Mouse (Mus musculus) lung, adult 2 months (tissue): Measurements from ENCODE around the gene Ttc30a2. TPM values are rescaled to one million over a fixed set of nuclear protein-coding genes. Genes with fewer than 3 reads are reported as not detected.
"Not testable (repeated sequence)": the region's sequence is repeated elsewhere in the genome, so short reads cannot be mapped to it uniquely, and the experiment has no call there.

Experiments
- DNase-seq: peaks from one replicate; pipeline ENCODE4 v3.0.0; 2022
- H3K4me1 ChIP-seq: fragments of 200-500 bp; 2 replicates; pipeline ENCODE4 v1.6.1; 2011; ENCODE audit warnings: low read length; ENCODE audit not compliant: control insufficient read depth, insufficient read depth
- H3K4me3 ChIP-seq: fragments of 200-500 bp; replicated peaks from 2 replicates; pipeline ENCODE3; 2011; ENCODE audit warnings: low read depth, mild to moderate bottlenecking, control low read depth, low read length; ENCODE audit errors: extremely low read depth
- CTCF ChIP-seq: fragments of 200-500 bp; IDR thresholded peaks from 2 replicates; pipeline ENCODE4 v1.5.1; 2011; ENCODE audit warnings: mild to moderate bottlenecking, low read length, control low read depth; ENCODE audit not compliant: insufficient read depth
- POLR2A ChIP-seq: fragments of 200-500 bp; IDR thresholded peaks from 2 replicates; pipeline ENCODE4 v1.6.1; 2011; ENCODE audit warnings: low read depth, mild to moderate bottlenecking, control low read depth, low read length, borderline replicate concordance; ENCODE audit errors: extremely low read depth
- WGBS: fragments of 180-500 bp; shearing (Covaris S2); methylation state at CpG from one replicate; pipeline ENCODE4 v1.1.7; 2018; 5-methylcytosine and 5-hydroxymethylcytosine counted together
- polyA plus RNA-seq: library from polyadenylated mRNA; depleted of rRNA; stranded (reverse); fragments of >200 nt; gene quantifications from 2 replicates; pipeline ENCODE4 v1.2.3, GENCODE M21; 2012

Ttc30a2 gene
- polyA plus RNA-seq, 1 experiment: 0.60 TPM

GRCm38 (mm10) chr2:75960366-75961330, 17.3 kb downstream of the Ttc30a2 start:
- TF ChIP-seq POLR2A (no peak), CTCF (no peak)
- no peak for DNase-seq
- Histone ChIP-seq H3K4me1 (0 out of 2 replicates have a peak, but pooled peaks cover 4% of the 10 kb centered on the region), H3K4me3 (no peak overlapping the region)
- 49% methylated on average over 15 of the region's 15 CpGs for WGBS

GRCm38 (mm10) chr2:75959850-75960365, 18.1 kb downstream of the Ttc30a2 start:
- 0 out of 2 replicates have a peak, but pooled peaks cover 4% of the 10 kb centered on the region for H3K4me1 ChIP-seq
- TF ChIP-seq CTCF: no peak
- no peak for TF ChIP-seq POLR2A
- DNase-seq: no peak
- WGBS: 26% methylated on average over 15 of the region's 15 CpGs
- no peak overlapping the region for H3K4me3 ChIP-seq

GRCm38 (mm10) chr2:75959183-75959849, 18.7 kb downstream of the Ttc30a2 start:
- TF ChIP-seq CTCF: no peak
- TF ChIP-seq POLR2A: no peak
- 51% methylated on average over 18 of the region's 18 CpGs for WGBS
- no peak for DNase-seq

GRCm38 (mm10) chr2:75955709-75956108, 22.3 kb downstream of the Ttc30a2 start:
- Histone ChIP-seq H3K4me3 (no peak overlapping the region), H3K4me1 (0 out of 2 replicates have a peak, but pooled peaks cover 2% of the 10 kb centered on the region)
- WGBS: 52% methylated on average over 14 of the region's 14 CpGs
- DNase-seq: no peak
- TF ChIP-seq CTCF (no peak), POLR2A (no peak)

More at GRCm38 (mm10) chr2:75959183-75959849, 18.7 kb downstream of the Ttc30a2 start:
- no peak overlapping the region for H3K4me3 ChIP-seq
- H3K4me1 ChIP-seq: 0 out of 2 replicates have a peak, but pooled peaks cover 2% of the 10 kb centered on the region

- TF ChIP-seq CTCF (no peak), POLR2A (no peak)
- no peak for DNase-seq
- 90% methylated on average over 5 of the region's 5 CpGs for WGBS
- Histone ChIP-seq H3K4me3 (no peak overlapping the region), H3K4me1 (no peaks in the 10 kb centered on the region)
Measured at GRCm38 (mm10) chr2:75953320-75953719, 24.6 kb downstream of the Ttc30a2 start.

- Histone ChIP-seq H3K4me3 (no peak overlapping the region), H3K4me1 (no peaks in the 10 kb centered on the region)
- TF ChIP-seq CTCF: no peak
- no peak for TF ChIP-seq POLR2A
- no peak for DNase-seq
- 78% methylated on average over 8 of the region's 8 CpGs for WGBS
Measured at GRCm38 (mm10) chr2:75950685-75951084, 27.3 kb downstream of the Ttc30a2 start.

- peak within 1 kb of the TSS; percentile 92 for H3K4me3 ChIP-seq
- 3% methylated on average over 37 of the region's 42 CpGs for WGBS
- TF ChIP-seq POLR2A (peak; percentile 38; the same call in 1 of the 2 replicates), CTCF (no peak)
- DNase-seq: peak; percentile 81
- H3K4me1 ChIP-seq: peaks cover 9% of the 10 kb centered on the region
Measured at GRCm38 (mm10) chr2:75938117-75939063, 39.6 kb downstream of the Ttc30a2 start, which contains the start of gene Ttc30b. Gene Ttc30b (minus strand): TSS chr2:75938585.

- 71% methylated on average over 16 of the region's 17 CpGs for WGBS
- not testable (repeated sequence) for H3K4me1 ChIP-seq, DNase-seq
- H3K4me3 ChIP-seq: peak overlapping the region; percentile 29
Measured at GRCm38 (mm10) chr2:75937520-75938116, 40.4 kb downstream of the Ttc30a2 start.

GRCm38 (mm10) chr2:75936685-75937084, 41.3 kb downstream of the Ttc30a2 start:
- not testable (repeated sequence) for H3K4me1 ChIP-seq, H3K4me3 ChIP-seq
- WGBS: 73% methylated on average over 2 of the region's 2 CpGs

More at GRCm38 (mm10) chr2:75936685-75937084, 41.3 kb downstream of the Ttc30a2 start:
- not testable (repeated sequence) for DNase-seq
